Mouse (Mus musculus) cerebellum, adult 2 months (tissue): Measurements from ENCODE around the gene Chp2.

Experiments used
- CTCF ChIP-seq: fragments of 200-500 bp; IDR thresholded peaks from 2 replicates; pipeline ENCODE4 v1.5.1; 2011; ENCODE audit warnings: low read depth, mild to moderate bottlenecking, control low read depth, low read length, moderate library complexity, borderline replicate concordance; ENCODE audit not compliant: insufficient read depth
- POLR2A ChIP-seq: fragments of 200-500 bp; IDR thresholded peaks from 2 replicates; pipeline ENCODE4 v1.6.1; 2011; ENCODE audit warnings: low read length, control low read depth, borderline replicate concordance; ENCODE audit not compliant: insufficient read depth

DNA sequence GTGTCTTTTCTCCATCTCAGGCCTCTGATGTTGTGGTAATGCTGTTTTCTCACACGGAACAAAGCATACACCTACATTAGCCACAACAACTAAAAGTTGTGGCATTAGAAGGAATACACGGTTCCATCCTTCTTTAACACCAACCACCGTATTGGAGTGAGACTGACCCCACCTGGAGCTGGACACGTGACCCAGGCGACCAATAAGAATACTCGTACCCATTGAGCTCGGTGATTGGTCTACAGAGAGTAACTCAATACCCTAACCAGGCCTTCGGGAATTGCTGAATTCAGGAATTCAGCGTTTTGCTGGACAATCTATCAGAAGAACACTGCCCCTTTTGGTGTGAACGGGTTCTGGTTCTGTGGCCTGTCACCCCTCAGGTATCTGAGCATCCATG is 28.2 kb upstream of the Chp2 start:
- TF ChIP-seq POLR2A: no peak
- no peak for TF ChIP-seq CTCF
